Mouse (Mus musculus) adrenal gland, postnatal 25 days (tissue): ENCODE measurements around the gene Ccdc88c. TPM values are rescaled to one million over a fixed set of nuclear protein-coding genes. Genes with fewer than 3 reads are reported as not detected.

Source experiments
- DNase-seq: peaks from one replicate; pipeline ENCODE4 v3.0.0; 2021; ENCODE audit warnings: mixed read lengths
- total RNA-seq: library from RNA; stranded (reverse); gene quantifications from 2 replicates; pipeline ENCODE4 v1.2.3, GENCODE M21; 2021

Gene Ccdc88c
- total RNA-seq, 1 experiment from 2014 or later: 4.6 TPM

DNA sequence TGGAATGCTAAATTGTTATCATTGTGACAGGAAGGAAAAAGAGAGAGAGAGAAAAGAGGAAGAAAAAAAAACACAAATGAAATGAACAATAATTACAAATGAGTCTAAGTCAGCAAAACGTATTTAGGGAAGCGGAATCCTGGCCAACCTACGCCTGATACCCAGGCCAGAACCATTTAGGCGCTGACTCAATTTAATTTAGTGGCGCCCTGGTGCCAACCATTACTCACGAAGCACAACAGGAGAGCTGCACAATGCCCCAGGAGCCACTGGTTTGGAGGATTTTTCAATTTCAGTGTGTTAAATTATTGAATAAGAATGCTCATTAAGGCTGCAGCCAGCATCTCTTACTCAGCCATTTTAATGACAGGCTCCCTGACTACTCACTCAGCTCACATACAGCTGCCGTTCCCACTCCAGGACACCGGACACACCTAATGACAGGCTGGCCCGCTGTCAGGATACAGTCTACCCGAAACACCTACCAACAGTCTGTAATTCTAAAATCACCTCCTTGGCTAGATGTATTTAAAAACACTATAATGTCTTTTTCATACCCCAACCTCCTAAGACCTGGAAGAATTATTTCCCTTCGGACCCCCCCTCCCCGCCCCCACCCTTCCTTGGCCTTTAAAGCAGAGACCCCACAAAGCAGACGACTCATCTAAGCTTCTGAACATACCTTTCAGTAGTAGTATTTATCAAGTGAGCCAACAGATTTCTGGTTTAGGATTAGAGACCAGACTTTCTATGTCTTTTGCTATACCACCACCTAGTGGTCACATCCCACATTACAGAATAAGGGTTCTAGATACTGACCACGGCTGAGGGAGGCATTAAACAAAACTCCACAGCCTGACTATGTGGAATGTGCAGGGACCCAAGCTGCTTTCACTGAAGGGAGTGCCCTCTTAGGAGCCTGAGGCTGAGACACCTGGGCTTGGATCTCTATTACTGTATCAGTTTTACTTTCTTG is 102.9 kb downstream of the Ccdc88c start:
- DNase-seq: no peak

DNA sequence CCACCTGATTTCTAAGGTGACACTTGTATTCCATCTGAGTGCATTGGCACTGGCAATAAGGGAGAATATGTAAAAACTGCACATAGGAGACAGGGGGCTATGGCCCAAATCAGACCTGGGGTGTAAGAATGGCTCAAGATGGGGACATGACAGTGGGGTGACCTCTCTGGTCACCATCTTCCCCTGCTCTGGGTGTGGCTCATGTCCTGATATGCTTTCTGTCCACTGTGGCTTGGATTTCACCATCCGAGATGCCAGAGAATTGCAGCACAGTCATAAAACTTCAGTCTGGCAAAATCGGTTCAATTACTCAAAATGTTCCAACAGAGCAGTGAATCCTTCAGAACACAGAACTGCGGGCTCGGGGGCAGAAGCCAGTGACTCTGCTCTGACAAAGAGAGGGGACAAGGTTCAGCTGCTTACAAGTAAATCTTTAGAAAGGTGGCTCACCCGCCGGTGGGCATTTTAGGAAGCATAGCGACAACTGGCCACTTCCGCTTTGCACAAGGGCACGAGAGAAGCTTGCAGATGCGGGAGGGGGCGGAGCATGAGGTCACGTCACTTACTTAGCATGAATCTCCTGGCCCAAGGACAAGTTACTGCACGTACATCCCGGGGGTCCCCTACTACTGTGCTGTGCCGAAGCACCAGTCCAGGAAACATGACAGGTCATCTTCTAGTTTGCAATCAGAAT is 104.1 kb downstream of the Ccdc88c start:
- no peak for DNase-seq

DNA sequence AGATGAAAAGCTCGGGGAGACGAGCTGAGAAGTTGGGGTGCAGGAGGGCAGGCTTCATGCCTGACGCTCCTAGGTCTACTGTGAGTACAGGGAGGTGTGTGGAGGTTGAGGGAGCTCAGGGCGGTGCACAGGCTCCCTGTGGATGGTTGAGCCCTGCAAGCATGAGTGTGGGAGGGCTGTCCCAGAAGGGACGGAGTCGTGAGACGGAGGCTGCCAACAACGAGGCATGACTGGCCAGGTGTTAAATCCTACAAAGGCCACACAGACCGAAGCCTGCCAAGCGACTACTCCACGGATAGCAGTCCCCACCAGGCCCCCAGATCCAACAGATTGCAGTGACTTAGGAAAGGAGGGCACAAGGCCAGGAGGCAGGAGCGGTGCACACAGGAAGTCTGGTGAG is 118.1 kb downstream of the Ccdc88c start:
- DNase-seq: no peak

DNA sequence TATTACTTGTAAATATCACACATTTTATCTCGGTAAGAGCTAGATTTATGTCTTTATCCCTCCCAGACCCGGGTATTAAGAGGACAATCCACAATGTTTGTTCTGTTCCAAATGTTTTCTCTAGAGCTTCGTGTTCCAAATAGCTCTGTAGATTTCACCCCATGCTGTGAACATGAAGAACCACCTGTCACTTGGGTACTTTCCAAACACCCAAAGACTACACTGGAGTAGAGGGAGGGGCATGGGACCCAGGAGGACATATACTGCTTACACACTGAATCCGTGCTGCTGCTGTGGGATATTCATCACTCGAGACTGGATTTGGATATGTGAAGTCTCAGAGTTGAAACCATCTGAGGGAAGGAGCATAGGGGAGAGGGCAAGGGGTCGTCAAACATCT is 119.1 kb downstream of the Ccdc88c start:
- no peak for DNase-seq

DNA sequence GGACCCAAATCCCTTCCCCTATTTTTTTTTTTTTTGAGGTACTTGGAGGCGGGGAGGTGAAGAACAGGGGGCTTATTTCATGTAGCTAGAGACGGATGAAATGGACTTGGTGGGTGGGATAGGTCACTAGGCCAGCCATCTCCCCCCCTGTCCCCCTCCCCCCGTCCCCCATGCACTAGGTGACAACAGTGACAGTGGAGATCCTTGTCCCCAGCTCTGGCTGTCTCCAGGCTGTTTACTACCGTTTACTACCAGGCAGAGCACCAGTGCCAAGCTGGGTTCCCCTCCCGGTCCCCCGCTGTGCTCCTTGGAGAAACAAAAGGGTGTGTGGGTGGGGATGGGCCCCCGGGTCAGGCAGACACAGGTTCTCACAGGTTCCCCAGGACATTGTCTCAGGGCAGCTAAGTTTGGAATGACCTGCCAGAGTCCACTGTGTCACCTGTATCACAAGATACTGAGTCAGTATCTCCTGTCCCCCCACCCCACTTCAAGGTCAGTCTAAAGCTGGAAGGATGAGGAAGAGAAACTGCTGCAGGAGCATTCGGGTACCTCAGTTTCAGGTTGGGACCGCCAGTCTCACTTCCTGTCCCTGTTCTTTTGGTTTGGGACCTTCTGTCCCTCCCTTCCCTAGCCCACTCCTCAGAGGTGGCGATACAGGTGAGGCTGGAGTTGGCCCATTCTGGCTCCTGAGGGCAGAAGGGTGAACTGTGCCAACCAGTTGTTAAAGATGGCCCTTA is 120.4 kb downstream of the Ccdc88c start:
- no peak for DNase-seq

DNA sequence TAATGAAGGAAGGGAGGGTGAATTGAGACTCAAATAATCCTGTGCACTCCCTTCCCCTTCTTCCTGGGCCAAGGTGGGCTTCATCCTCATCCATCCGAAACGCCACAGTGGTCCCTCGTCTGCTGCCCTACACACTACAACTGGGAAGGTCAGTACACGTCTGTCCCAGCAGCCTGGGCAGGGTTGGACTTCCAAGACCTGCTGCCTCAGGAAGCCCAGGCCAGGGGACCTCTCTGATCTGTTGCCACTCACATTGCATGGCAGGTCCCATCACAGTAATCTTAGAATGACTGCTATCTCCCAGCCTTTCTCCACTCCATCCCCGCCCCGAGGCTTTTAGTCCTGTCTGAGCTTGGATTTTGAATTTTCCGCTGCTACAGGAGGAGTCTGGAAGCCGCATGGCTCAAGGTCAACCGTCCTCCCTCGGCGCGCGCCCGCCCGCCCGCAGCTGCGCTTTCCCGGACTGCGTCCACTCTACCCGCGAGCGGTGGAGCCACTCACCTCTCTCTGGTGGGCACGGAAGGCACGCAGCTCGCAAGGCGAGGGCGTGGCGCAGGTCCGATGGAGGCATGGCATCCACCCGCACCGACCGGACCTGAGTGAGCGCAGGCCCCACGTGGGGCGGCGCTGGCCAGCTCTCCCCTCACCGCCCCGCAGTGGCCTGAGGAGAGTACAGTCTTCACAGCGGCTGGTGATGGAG is 121.1 kb downstream of the Ccdc88c start, which contains the start of gene Gpr68:
Gene Gpr68, minus strand, starts transcription at position 601 of the 700 bp plus-strand sequence.
- peak; percentile 49 for DNase-seq

DNA sequence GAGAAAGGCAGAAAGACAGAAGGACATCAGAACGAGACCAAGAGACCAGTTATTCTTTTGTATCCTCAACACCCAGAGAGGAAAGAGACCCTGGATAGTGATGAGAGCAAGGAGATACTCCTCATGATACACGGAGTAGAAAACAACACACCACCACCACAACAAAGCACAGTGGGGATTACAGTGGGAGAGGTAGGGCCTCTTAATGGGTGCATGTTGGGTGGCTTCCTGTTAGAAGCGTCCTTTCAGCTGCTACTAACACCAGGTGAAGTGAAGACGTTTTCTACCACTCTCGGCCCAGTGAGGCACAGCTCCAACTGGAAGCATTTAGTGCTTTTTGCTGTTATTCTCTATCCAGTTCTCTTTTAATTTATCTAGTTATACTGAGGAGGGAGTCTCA is 122.0 kb downstream of the Ccdc88c start:
- DNase-seq: no peak

DNA sequence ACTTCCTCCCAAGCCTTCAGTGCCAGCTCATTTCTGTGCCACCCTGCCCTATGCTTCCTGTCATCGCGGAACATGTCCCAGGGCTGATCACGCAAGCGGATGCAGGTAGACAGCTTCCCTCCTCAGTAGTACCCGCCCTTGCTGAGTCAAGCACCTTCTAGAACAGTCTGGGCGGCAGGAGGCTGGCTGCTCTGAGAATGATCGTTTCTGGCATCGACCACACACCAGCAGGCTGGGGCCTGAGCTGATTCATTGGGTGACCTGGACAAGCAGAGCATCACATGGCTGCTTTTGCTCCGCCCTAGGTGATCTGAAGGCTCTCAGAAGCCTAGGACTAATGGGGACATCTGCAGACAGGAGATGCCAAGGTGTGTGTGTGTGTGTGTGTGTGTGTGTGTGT is 125.1 kb downstream of the Ccdc88c start:
- DNase-seq: no peak

DNA sequence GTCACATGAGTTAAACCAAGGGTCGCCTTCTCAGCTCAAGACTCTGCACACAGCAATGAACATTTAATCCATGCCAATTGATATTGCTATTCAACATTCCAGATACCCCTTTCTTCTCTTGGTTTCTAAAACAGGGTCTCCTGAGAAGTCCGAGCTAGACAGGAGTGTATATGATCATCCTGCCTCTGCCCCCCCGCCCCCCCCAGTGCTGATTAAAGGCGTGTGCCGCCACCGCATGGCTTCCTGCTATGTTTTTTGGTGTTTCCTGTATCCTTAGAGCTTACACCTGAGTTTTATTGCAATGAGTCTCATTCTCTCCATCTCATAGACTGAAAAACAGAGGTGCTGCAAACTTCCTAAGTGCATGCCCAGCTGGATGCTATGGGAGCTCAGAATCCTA is 127.5 kb downstream of the Ccdc88c start:
- DNase-seq: no peak

DNA sequence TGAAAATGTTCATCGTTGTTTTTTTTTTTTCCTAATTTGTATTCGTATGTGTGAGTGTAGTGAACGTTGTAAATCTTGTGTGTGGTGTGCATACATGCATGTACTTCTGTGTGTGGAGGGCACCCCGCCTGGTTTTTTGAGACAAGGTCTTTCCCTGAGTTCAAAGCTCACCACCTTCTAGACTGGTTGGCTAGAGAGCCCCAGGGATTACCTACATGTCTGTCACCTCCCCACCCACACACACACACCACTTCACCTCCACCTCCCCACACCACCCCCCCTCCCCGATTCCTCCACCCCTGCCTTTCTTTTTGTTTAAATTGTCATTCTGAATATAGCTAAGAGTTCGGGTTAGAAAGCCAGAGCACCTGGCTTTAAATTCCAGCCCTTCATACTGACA is 128.0 kb downstream of the Ccdc88c start:
- DNase-seq: no peak

DNA sequence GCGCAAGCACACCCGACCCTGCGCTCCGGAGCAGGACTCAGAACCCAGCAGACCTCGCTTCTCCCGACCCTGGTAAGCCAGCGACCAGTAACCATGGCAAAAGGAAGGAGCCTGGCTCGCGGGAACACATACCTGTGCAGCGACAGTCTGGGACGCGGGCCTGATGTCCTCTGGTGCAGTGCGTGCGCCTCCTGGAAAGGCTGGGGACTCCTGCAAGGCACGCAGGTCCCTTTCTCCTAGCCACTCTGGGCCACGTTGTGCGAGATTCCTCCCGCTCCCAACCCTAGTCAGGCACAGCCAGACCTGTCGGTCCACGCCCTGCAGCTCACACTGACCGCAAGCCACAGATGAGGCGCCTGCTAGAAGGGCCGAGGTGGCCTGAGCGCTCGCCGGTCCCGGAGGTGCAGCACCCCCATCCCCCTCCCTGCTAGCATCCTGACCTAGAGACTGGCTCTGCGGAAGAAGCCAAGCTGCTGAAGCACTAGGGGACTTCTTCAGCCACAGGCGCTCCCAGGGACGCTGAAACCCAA is 129.7 kb downstream of the Ccdc88c start:
- peak; percentile 13 for DNase-seq

DNA sequence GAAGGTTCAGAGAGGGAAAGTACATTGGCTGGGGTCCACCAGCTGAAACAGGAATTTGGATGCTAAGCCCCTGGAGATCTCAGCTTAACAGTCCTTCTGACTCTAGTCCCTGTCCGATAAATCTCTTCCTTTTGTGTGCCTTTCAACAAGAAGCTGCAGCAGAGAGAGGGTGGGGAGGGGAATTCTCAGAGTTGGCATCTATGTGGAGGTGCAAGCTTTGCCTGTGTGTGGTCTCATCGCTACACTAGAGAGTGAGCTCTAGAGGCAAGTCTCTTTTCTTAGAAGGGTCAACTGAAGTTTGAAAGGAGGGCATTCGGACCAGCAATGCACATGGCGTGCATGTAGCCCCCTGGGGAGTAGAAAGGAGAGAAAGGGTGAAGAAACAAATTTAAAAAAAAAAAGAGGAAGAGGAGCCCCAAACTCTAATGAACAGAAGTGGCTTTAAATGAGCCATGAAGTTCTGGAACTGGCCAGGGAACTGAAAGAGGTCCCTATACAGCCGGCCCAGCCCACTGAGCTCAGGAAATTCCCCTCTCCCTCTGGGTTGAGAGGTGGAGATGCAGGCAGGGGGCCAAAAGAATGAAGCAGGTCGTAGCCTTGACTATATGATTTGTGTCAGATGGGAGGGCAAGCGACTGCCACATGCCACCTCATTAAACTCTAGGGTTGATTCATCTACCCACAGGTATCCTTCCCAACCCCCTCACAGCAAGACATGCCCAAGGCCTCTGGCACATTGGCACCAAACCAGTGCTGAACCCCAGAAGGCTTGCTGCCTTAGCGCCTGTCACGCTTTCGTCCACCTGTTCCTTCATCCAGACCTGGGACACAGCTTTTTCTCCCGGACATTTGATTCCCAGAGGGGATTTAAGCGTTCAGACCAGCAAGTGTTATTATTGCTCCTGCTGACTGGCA is 130.9 kb downstream of the Ccdc88c start:
- DNase-seq: no peak

DNA sequence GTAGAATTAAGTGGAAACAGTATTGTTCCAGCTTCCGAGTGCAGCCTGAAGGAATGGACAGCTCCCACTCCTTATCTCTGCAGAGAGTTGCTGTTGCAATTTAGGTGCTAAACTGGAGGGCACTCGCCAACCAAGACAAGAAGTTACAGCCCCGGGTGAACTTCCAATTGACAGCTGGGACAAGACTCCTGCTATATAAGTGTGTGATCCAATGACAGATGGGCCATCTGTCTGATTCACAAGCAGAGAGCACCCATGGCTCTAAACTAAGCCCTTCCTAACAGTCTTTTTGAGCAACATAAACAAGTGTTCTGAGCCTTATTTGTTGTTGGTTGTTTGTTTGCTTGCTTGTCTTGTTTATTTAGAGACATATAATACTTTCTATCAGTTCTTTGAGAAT is 132.2 kb downstream of the Ccdc88c start:
- DNase-seq: no peak

DNA sequence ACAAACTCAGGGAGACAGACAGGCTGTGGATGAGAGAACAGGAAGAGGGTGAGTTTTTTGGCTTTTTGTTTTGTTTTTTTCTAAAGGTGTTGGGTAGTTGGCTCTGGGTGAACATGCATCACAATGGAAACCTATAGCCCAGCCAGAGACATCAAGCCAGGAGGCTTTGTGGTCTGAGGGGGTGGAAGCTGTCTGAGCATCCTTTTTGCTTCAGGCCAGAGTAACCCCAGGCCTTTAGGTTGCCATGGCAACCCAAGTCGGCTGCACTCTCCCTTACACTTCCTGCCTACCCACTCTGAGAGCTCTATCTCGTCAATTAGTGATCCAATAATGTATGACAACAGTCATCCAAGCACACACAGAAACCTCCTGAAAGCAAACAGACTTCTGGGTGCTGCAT is 133.4 kb downstream of the Ccdc88c start:
- DNase-seq: no peak

DNA sequence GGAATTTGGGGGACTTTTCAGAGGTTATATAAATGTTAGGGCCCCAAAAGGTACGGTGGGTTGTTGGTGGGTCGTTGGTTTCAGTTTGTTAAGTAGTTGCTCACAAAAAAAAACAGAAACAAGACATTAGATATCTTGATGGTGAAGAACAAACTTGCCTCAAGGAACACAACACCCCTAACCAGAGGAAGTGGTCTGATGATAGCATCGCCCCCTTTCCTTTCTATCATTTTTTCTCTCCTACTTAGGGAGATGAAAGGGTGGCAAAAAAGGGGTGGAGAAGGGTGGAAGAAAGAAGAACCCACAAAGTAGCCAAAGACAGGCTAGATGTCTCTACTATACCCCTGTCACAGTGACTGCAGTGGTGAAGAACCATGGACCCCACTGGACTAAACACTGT is 138.3 kb downstream of the Ccdc88c start:
- no peak for DNase-seq

DNA sequence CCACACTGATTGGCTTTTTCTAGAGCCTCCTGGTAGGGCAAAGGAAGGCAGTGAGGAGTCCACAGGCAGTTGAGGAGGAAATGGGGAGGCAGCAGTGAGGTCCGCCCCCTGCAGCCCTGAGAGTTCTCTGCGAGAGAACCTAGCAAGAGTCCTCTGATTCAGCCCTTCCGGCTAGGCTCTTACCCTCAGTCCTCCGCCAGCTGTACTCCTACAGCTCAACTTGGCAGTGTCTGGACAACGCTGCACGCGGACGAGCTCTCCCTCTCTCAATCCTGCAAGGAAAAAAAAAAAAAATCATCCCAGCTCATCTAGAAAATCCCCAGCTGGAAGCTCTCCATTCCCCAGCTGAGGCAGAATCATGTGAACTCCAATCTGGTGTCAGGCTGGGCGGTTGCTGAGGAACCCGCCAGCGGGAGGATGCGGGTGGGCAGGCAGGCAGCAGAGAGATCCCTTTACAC is 141.0 kb downstream of the Ccdc88c start:
- no peak for DNase-seq

DNA sequence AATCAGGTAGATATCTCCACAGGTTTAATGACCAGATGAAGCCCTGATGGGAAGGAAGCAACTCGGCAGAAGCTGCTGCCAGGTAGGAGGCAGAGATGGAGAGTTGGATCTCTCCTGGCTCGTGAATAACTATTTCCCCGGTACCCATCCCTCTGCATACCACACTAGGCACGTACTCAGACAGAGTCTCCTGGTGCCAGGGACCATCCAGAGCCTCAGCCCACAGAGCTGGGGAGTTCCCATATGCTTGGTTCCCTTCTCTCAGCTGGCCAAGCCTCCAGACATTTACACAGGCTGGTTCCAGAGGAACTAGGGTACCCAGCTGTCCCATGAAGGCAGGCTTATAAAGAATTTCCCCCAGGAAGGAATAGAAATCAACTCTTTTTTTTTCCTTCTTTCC is 142.0 kb downstream of the Ccdc88c start:
- no peak for DNase-seq

DNA sequence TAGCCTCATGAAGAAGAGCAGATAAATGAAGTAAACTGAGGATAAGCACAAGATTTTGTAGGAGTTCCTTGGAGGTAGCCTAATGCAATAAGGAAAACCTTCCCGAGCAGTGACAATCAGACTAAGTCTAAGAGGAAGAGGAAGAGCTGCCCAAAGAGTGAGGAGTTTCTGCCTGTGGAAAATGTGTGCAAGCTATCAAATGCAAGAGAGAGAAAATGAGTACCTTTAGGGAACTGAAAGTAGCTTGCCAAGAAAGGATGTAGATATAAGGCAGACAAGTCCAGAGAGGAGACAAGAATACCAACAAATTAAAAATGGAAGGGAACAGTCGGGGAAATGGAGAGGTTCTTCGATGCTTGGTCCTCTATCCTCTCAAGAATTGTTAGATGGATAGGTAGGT is 143.3 kb downstream of the Ccdc88c start:
- no peak for DNase-seq

DNA sequence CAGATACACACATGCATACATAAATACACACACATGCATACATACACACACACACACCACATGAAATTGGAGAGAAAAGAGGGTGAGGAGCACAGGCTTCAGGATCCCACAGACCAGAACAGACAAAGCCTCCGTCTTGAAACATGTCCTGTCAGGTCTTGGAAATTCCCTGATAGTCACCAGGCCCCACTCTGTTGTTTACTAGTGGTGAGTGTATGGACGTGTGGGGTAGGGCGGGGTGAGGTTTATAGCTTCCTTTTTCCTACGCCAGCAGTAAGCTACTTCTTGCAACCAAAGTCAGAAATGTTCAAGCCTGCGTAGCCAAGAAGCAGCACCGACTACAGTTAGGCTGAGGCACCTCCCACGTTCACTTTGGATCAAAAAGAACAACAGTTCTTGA is 145.7 kb downstream of the Ccdc88c start:
- DNase-seq: no peak

DNA sequence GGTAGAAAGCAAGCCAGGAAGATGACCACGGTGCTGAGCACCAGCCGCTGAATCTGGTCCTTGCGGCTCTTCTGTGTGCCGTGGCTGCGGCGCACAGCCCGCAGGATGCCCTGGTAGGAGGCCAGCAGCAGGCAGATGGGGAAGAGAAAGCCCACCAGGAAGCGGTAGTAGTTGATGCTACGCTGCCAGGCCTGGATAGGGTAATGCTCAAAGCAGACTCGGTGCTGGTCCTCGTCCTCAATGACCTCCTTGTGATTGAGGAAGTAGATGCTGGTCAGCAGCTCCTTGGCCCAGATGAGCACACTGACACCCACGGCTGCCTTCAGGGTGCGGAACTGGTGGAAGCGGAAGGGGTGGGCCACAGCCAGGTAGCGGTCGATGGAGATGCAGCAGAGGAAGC is 150.3 kb downstream of the Ccdc88c start:
- DNase-seq: no peak

DNA sequence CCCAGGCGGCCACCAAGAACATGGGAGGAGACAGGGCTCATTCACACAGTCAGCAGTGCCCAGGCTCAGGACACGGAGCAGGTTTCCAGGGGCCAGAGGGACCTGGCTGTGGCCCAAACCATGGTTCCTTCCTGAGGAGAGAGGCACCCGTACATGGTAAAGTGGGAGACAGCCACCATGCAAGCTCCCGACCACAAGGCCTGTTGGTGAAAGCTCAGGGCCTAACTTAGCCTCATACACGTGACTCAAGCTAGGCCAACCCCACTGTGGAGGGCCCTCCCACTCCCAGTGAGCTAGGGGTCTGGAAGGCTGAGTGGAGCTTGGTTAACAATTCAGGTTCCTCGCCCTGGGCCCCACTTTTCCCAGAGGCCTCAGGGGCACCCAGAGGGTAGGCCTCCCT is 150.9 kb downstream of the Ccdc88c start:
- no peak for DNase-seq
